Mouse (Mus musculus) olfactory bulb, adult 2 months (tissue): ENCODE measurements around the gene Olfr223.

ENCODE experiments used
- CTCF ChIP-seq: fragments of 200-500 bp; IDR thresholded peaks from 2 replicates; pipeline ENCODE4 v1.5.1; 2012; ENCODE audit warnings: low read depth, mild to moderate bottlenecking, low read length, moderate library complexity; ENCODE audit not compliant: insufficient read depth
- POLR2A ChIP-seq: fragments of 200-500 bp; IDR thresholded peaks from 2 replicates; pipeline ENCODE4 v1.6.1; 2012; ENCODE audit warnings: mild to moderate bottlenecking, low read depth, low read length, moderate library complexity; ENCODE audit not compliant: insufficient read depth

DNA sequence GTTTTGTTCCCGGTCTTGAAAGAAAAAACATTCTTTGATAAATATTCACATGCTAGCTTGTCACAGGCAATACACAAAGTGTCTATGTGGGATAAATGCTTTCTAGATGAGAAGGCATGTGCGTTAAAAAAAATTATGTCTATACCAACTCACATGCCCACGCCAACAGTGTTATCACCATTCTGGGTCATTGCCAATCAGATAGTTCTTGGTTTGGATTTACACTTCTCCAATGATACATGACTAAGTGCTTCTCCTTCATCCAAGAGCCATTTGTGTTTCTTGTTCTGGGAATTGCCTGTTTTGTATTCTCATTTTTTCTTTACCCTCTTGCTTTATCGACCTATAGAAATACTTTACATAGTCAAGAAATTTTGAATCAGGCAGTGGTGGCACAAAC is 38.9 kb upstream of the Olfr223 start:
- TF ChIP-seq CTCF (no peak), POLR2A (no peak)
